Mouse (Mus musculus): ENCODE results near the gene Clta.

DNA sequence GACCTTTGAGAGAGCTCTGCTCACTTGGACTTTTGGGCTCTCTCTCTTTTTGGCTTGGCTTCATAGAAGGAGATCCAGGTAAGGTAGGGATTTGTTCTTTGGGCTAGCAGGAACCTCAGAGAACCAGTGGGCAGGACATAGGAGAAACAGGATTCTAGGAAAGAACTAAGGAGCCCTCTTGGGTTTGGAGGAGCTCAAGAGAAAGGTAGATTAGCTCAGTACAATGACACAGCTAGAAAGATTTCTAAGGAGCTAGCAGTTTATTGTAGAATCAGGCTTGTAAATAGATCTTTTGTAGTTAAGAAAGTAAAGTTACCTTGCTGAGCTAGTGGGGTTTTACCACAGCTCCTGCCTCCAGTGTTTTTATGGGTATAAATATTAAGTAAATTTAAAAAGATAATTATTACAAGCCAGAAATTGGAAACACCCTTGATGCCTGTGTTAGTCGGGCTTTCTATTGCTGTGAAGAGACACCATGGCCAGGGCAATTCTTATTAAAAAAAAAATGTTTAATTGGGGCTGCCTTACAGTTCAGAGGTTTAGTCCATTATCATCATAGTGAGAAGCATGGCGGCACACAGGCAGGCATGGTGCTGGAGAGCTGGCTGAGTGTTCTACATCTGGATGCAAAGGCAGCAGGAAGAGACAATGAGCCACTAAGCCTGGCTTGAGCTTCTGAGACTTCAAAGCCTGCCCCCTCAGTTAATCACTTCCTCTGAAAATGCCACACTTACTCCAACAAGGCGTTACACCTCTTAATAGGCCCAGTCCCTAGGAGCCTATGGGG, 564 bp downstream of the Clta start:
- TF ChIP-seq GATA1 (IDR thresholded peaks at IDR 0.05; ENCODE audit: low read length) (no peak), TAL1 (IDR thresholded peaks at IDR 0.05; ENCODE audit: low read length) (no peak)

Data from erythroblast, embryonic 14.5 days (primary cell).